Mouse (Mus musculus) left cerebral cortex, postnatal 25 days (tissue): ENCODE measurements around the gene Cd34. TPM values are rescaled to one million over a fixed set of nuclear protein-coding genes. Genes with fewer than 3 reads are reported as not detected.

ENCODE experiments used
- DNase-seq, 2 experiments: peaks; one replicate each; pipeline ENCODE4 v3.0.0; 2022; ENCODE audit warnings: low spot score in 2 of 2, mixed read lengths in 1 of 2
- intact Hi-C: fragments of 180-260 bp; cut with DNase I; formaldehyde crosslinking; loops from one replicate; pipeline ENCODE4 v1.15.1; 2025
- total RNA-seq, 2 experiments: library from RNA; stranded (reverse); gene quantifications; 2 replicates each; pipeline ENCODE4 v1.2.3; 2021

Cd34 gene
- 10 to 100 TPM; 52.1 to 57.5 TPM for total RNA-seq

GRCm38 (mm10) chr1:194938715-194939114 is at the start of gene Cd34:
Cd34 (plus strand) TSS chr1:194938819.
- peak; percentile 34 to 56 for DNase-seq
- intact Hi-C loops, result no loop called here

GRCm38 (mm10) chr1:194894513-194894912 is 44.1 kb upstream of the Cd34 start:
- DNase-seq, result no peak
- intact Hi-C loops, result no loop called here

GRCm38 (mm10) chr1:194895287-194895686 is 43.3 kb upstream of the Cd34 start:
- no peak for DNase-seq
- intact Hi-C loops, result no loop called here

- intact Hi-C loops, result no loop called here
Observed at GRCm38 (mm10) chr1:194901075-194901474, 37.5 kb upstream of the Cd34 start.

GRCm38 (mm10) chr1:194901826-194902225 is 36.8 kb upstream of the Cd34 start:
- intact Hi-C loops, result no loop called here
- DNase-seq, result no peak

More at GRCm38 (mm10) chr1:194901075-194901474, 37.5 kb upstream of the Cd34 start:
- DNase-seq, result no peak

- no peak for DNase-seq
- intact Hi-C loops, result no loop called here
Observed at GRCm38 (mm10) chr1:194908956-194909355, 29.7 kb upstream of the Cd34 start.

- no peak for DNase-seq
- intact Hi-C loops, result no loop called here
Observed at GRCm38 (mm10) chr1:194925753-194926350, 12.8 kb upstream of the Cd34 start.

GRCm38 (mm10) chr1:194927887-194928286 is 10.7 kb upstream of the Cd34 start:
- DNase-seq, result no peak
- intact Hi-C loops, result no loop called here

- intact Hi-C loops, result no loop called here
- DNase-seq, result no peak
Observed at GRCm38 (mm10) chr1:194929275-194929971, 9.2 kb upstream of the Cd34 start.

- intact Hi-C loops, result no loop called here
- peak in 1 of 2 experiments; percentile 62 for DNase-seq
Observed at GRCm38 (mm10) chr1:194929972-194930355, 8.7 kb upstream of the Cd34 start.

GRCm38 (mm10) chr1:194930706-194931105 is 7.9 kb upstream of the Cd34 start:
- DNase-seq, result no peak
- intact Hi-C loops, result no loop called here

- intact Hi-C loops, result no loop called here
- no peak for DNase-seq
Observed at GRCm38 (mm10) chr1:194935351-194935750, 3.3 kb upstream of the Cd34 start.

GRCm38 (mm10) chr1:194941528-194941927 is 2.9 kb downstream of the Cd34 start:
- no peak for DNase-seq
- intact Hi-C loops, result no loop called here

GRCm38 (mm10) chr1:194942912-194943311 is 4.3 kb downstream of the Cd34 start:
- intact Hi-C loops, result no loop called here
- no peak for DNase-seq

GRCm38 (mm10) chr1:194943485-194943884 is 4.9 kb downstream of the Cd34 start:
- DNase-seq, result no peak
- intact Hi-C loops, result no loop called here

- DNase-seq, result peak in 1 of 2 experiments; percentile 79
- intact Hi-C loops, result loop anchor here (1.0 kb wide), 1 partner anchor 60 kb away; no protein-coding TSS in a partner anchor
Observed at GRCm38 (mm10) chr1:194945382-194945781, 6.8 kb downstream of the Cd34 start.

- no peak for DNase-seq
- intact Hi-C loops, result no loop called here
Observed at GRCm38 (mm10) chr1:194946467-194946866, 7.8 kb downstream of the Cd34 start.

GRCm38 (mm10) chr1:194950913-194951312 is 12.3 kb downstream of the Cd34 start:
- intact Hi-C loops, result loop anchor here (1.0 kb wide), 1 partner anchor 72 kb away; no protein-coding TSS in a partner anchor
- peak in 1 of 2 experiments; percentile 50 for DNase-seq

GRCm38 (mm10) chr1:194952891-194953290 is 14.3 kb downstream of the Cd34 start:
- DNase-seq, result no peak
- intact Hi-C loops, result no loop called here

- DNase-seq, result no peak
- intact Hi-C loops, result no loop called here
Observed at GRCm38 (mm10) chr1:194954694-194955093, 16.1 kb downstream of the Cd34 start.

- intact Hi-C loops, result no loop called here
- DNase-seq, result no peak
Observed at GRCm38 (mm10) chr1:194955749-194956148, 17.1 kb downstream of the Cd34 start.
